Mouse (Mus musculus): ENCODE data around the gene Sytl3.

DNA sequence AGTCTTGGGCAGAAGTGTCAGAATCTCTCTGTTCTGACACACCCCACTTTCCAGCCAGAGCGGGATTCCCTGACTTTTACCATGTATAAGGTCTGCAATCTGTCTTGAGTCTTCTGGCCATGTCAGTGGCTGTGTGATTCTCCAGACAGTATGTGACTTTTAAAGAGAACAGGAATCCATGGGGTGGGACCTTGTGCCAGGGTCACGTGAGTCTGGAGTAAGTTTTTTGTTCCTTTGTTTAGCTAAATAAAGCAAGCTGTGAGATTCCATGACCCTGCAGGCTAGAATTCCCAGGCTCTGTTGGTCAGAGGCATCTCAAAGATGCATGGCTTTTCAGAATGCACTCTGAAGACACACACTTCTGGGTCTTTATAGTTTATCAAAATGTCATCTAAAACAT lies 107.0 kb downstream of the Sytl3 start:
- TF ChIP-seq GATA1 (IDR thresholded peaks at IDR 0.05; ENCODE audit: borderline replicate concordance, low read length) (no peak), FLI1 (IDR thresholded peaks at IDR 0.05; ENCODE audit: low read length) (no peak)
